Mouse (Mus musculus) neural tube, embryonic 11.5 days (tissue): ENCODE data around the gene Fbxl20. TPM values are rescaled to one million over a fixed set of nuclear protein-coding genes. Genes with fewer than 3 reads are reported as not detected.

ENCODE experiments used
- ATAC-seq: fragments of 200-750 bp; cut with Nextera tagmentation; 2 replicates; pipeline ENCODE4 v1.8.0; 2017; ENCODE audit warnings: moderate number of reproducible peaks, mild to moderate bottlenecking, moderate TSS enrichment, moderate library complexity; ENCODE audit not compliant: insufficient read depth, low FRiP score, low TSS enrichment
- DNase-seq: peaks from one replicate; pipeline ENCODE4 v3.0.0-alpha.2; 2015; ENCODE audit warnings: low spot score
- H3K27ac ChIP-seq: fragments of 300-500 bp; sonication (generic); 2 replicates; pipeline ENCODE4 v1.5.1; 2014; ENCODE audit warnings: low read depth, mild to moderate bottlenecking, low read length
- H3K27me3 ChIP-seq: fragments of 300-500 bp; sonication (generic); 2 replicates; pipeline ENCODE4 v1.6.1; 2014; ENCODE audit warnings: mild to moderate bottlenecking, low read length, mixed read lengths; ENCODE audit not compliant: control insufficient read depth, insufficient read depth
- H3K36me3 ChIP-seq: fragments of 300-500 bp; sonication (generic); 2 replicates; pipeline ENCODE4 v1.6.1; 2014; ENCODE audit warnings: mild to moderate bottlenecking, low read length, moderate library complexity, mixed read lengths; ENCODE audit not compliant: control insufficient read depth, insufficient read depth
- H3K4me1 ChIP-seq: fragments of 300-500 bp; sonication (generic); 2 replicates; pipeline ENCODE4 v1.6.1; 2014; ENCODE audit warnings: low read length, mixed read lengths; ENCODE audit not compliant: control insufficient read depth, insufficient read depth
- H3K4me2 ChIP-seq: fragments of 300-500 bp; sonication (generic); 2 replicates; pipeline ENCODE4 v1.6.1; 2014; ENCODE audit warnings: low read depth, mild to moderate bottlenecking, moderate library complexity
- H3K4me3 ChIP-seq: fragments of 300-500 bp; sonication (generic); 2 replicates; pipeline ENCODE4 v1.5.1; 2014; ENCODE audit warnings: low read depth, low read length
- H3K9ac ChIP-seq: fragments of 300-500 bp; sonication (generic); 2 replicates; pipeline ENCODE4 v1.6.1; 2014; ENCODE audit warnings: mild to moderate bottlenecking, low read length
- H3K9me3 ChIP-seq: fragments of 300-500 bp; sonication (generic); 2 replicates; pipeline ENCODE4 v1.6.1; 2016; ENCODE audit warnings: low read length; ENCODE audit not compliant: control insufficient read depth
- WGBS: fragments of 180-500 bp; shearing (Covaris S2); extraction: QIAGEN DNeasy Blood & Tissue Kit; methylation state at CpG from one replicate; pipeline ENCODE4 v1.1.7; 2014; 5-methylcytosine and 5-hydroxymethylcytosine counted together
- polyA plus RNA-seq: library from polyadenylated mRNA; unstranded; fragments of >200 nt; fragmentation: Nextera tagmentation; extraction: Ambion mirVana; gene quantifications from 2 replicates; pipeline ENCODE4 v1.2.1, GENCODE M21; 2014

Fbxl20 gene
- polyA plus RNA-seq, 1 experiment from 2014 or later: 24.1 TPM

DNA sequence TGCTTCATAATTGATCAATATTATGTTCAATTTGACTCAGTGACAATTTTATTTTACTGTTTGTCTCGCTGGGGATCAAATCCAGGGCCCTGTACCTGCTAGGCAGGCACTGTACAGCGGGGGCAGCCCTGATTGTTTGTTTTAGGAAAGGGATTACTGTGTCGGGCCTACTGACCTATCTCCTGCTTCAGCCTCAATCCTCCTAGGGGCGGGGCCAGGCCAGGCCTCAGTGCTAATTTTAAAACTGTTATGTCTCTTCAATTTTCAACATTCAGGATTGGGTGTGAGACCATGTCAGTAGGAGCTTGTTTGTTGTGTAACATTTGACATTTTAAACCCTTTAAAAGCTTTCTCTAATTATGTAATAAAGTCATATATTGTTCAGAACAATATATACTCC is 36.7 kb downstream of the Fbxl20 start:
- Histone ChIP-seq H3K9ac (no peak overlapping the region), H3K4me1 (no peaks in the 10 kb centered on the region), H3K36me3 (peaks cover 3% of the 10 kb centered on the region; the same call in 1 of the 2 replicates), H3K27ac (no peak overlapping the region), H3K4me3 (no peak overlapping the region), H3K27me3 (no peaks in the 10 kb centered on the region), H3K4me2 (no peak overlapping the region), H3K9me3 (no peaks in the 10 kb centered on the region)
- no peak for DNase-seq
- no peak for ATAC-seq
- WGBS: 77% methylated on average over 4 of the region's 4 CpGs

DNA sequence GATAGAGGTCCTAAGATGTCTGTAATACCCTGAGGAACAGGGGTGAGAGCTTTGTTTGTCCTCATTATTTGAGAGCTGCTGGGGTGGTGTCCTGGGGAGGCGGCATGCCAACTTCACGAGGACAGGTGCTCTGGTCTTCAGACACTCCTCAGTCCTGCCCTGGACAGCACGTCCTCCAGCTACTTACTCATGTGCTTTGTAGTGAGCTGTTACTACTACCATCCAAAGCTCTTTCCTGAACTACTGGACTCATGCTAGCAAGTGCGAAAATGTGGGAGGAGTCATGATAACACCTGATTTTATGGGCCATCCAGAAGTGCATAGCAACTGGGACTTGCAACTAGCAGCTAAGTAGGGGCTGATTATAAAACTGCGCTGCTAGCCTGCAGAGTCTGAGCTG is 40.5 kb downstream of the Fbxl20 start:
- 85% methylated on average over 5 of the region's 5 CpGs for WGBS
- Histone ChIP-seq H3K27ac (no peak overlapping the region), H3K4me2 (no peak overlapping the region), H3K27me3 (no peaks in the 10 kb centered on the region), H3K9ac (no peak overlapping the region), H3K36me3 (peaks cover 3% of the 10 kb centered on the region; the same call in 1 of the 2 replicates), H3K4me1 (no peaks in the 10 kb centered on the region), H3K4me3 (no peak overlapping the region), H3K9me3 (no peaks in the 10 kb centered on the region)
- ATAC-seq (no peak), DNase-seq (no peak)

DNA sequence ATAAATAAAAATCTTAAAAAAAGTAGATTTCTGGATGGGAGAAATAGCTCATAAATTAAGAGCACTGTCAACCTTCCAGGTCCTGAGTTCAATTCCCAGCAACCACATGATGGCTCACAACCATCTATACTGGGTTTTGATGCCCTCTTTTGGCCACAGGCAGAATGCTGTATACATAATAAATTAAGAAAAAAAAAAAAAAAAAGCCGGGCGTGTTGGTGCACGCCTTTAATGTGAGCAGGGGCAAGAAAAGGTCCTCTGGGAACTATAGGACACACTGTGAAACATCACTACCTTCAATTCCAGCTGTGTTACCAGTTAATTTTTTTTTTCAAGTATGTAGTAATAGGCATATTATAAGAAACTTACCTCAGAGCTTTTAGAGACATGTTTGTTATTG is 48.9 kb downstream of the Fbxl20 start:
- no peak for ATAC-seq
- Histone ChIP-seq H3K4me2 (no peak overlapping the region), H3K4me1 (no peaks in the 10 kb centered on the region), H3K36me3 (peaks cover 7% of the 10 kb centered on the region; the same call in 1 of the 2 replicates), H3K9ac (no peak overlapping the region), H3K9me3 (no peaks in the 10 kb centered on the region), H3K27ac (no peak overlapping the region), H3K27me3 (no peaks in the 10 kb centered on the region), H3K4me3 (no peak overlapping the region)
- DNase-seq: no peak
- 92% methylated on average over 3 of the region's 3 CpGs for WGBS

- Histone ChIP-seq H3K9me3 (no peaks in the 10 kb centered on the region), H3K9ac (no peak overlapping the region), H3K4me1 (no peaks in the 10 kb centered on the region), H3K4me2 (no peak overlapping the region), H3K4me3 (no peak overlapping the region), H3K36me3 (peaks cover 4% of the 10 kb centered on the region), H3K27me3 (no peaks in the 10 kb centered on the region), H3K27ac (no peak overlapping the region)
- 92% methylated on average over 9 of the region's 9 CpGs for WGBS
- ATAC-seq: no peak
- DNase-seq: no peak
Measured at GRCm38 (mm10) chr11:98090583-98090982, 59.6 kb downstream of the Fbxl20 start.

DNA sequence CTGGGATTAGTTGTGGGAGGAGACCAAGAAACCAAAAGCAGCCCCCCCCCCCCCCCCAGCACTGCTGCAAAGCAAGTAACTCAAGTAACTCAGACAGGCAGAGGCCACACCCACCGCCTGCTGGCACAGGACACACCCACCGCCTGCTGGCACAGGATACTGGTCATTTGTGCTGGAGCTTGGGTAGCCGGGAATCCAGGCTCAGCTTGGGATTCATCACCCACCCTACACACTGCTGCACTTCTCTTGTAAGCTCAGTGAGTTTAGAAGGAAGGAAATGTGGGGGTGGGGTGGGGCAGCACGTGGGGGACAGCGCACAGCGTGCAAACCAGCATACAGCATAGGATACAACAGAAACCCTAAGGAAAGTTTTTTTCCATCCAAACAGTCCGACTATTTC is 62.0 kb downstream of the Fbxl20 start:
- 55% methylated on average over 7 of the region's 7 CpGs for WGBS
- H3K4me2 ChIP-seq: no peak overlapping the region
- H3K4me1 ChIP-seq: no peaks in the 10 kb centered on the region
- ATAC-seq: no peak
- H3K36me3 ChIP-seq: peaks cover 4% of the 10 kb centered on the region
- DNase-seq: no peak
- no peaks in the 10 kb centered on the region for H3K27me3 ChIP-seq
- H3K4me3 ChIP-seq: no peak overlapping the region
- H3K27ac ChIP-seq: no peak overlapping the region
- no peaks in the 10 kb centered on the region for H3K9me3 ChIP-seq
- no peak overlapping the region for H3K9ac ChIP-seq

DNA sequence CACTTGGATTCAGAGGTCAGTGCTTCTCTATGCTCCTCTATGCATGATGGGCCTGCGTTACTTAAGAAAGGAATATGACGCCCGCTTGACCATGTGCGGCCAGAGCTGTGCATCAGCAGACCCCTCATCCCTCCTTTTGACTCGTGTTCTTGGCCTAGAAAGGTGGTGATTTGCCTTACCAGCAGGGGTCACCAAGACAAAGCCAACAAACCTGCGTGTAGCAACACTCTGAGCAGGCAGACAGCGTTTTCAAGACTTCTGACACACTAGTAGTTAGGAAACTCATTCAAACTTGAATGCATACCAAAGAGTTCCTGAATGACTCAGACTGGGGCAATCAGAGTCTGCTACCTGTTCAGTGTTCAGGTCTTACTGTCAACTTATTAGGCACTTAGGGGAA is 63.6 kb downstream of the Fbxl20 start:
- Histone ChIP-seq H3K36me3 (peaks cover 4% of the 10 kb centered on the region), H3K27me3 (no peaks in the 10 kb centered on the region), H3K4me3 (no peak overlapping the region), H3K4me1 (no peaks in the 10 kb centered on the region), H3K27ac (no peak overlapping the region), H3K9ac (no peak overlapping the region), H3K9me3 (no peaks in the 10 kb centered on the region), H3K4me2 (no peak overlapping the region)
- ATAC-seq (no peak), DNase-seq (no peak)
- 73% methylated on average over 7 of the region's 7 CpGs for WGBS

DNA sequence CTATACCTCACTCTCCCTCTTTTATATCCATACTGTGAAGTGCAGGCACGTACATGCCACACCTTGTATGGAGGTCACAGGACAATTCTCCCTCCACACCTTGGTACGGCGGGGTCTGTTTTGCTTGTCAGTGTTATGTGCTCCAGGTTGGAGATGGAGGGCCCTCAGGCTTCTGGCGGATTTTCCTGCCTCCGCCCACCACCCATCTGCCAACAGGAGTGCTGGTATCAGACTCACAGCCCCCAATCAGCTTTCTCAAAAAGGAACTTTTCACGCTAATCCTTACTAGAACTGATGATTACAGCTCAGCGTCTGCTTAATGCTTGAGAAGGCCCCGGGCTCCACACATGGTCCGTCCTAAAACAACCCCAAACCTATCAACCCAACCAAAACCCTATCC is 64.1 kb downstream of the Fbxl20 start:
- no peak overlapping the region for H3K27ac ChIP-seq
- peaks cover 4% of the 10 kb centered on the region for H3K36me3 ChIP-seq
- WGBS: 95% methylated on average over 9 of the region's 9 CpGs

DNA sequence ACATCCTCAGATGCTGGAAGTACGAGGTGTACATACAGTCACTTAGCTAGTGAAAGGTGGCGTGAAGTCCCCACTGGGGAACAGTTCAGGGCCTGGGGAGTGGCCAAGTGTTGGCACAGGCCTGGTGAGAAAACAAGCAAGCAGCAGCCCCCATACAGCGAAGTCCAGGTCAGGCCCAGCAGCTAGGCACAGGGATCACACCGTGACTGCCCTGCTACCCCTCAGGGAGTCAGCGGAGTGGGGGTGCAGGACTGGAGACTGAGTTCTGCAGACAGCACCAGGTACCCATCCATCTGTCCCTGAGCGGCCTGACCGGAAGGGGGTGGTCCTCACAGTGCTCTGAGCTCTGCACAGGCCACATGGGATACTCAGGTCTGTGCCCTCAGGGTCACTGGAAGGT is 67.5 kb downstream of the Fbxl20 start:
- WGBS: 79% methylated on average over 7 of the region's 7 CpGs
- Histone ChIP-seq H3K4me1 (no peaks in the 10 kb centered on the region), H3K27me3 (no peaks in the 10 kb centered on the region), H3K9me3 (no peaks in the 10 kb centered on the region), H3K9ac (no peak overlapping the region), H3K4me3 (no peak overlapping the region), H3K4me2 (no peak overlapping the region), H3K27ac (no peak overlapping the region), H3K36me3 (no peaks in the 10 kb centered on the region; the same call in 1 of the 2 replicates)
- ATAC-seq (no peak), DNase-seq (no peak)

More for the DNA sequence above, 64.1 kb downstream of the Fbxl20 start:
- Histone ChIP-seq H3K9me3 (no peaks in the 10 kb centered on the region), H3K4me3 (no peak overlapping the region), H3K4me1 (no peaks in the 10 kb centered on the region), H3K9ac (no peak overlapping the region), H3K4me2 (no peak overlapping the region), H3K27me3 (no peaks in the 10 kb centered on the region)
- no peak for ATAC-seq
- no peak for DNase-seq

- 85% methylated on average over 6 of the region's 6 CpGs for WGBS
- Histone ChIP-seq H3K27me3 (no peaks in the 10 kb centered on the region), H3K9me3 (no peaks in the 10 kb centered on the region), H3K27ac (no peak overlapping the region), H3K4me3 (no peak overlapping the region), H3K4me2 (no peak overlapping the region), H3K4me1 (no peaks in the 10 kb centered on the region), H3K9ac (no peak overlapping the region), H3K36me3 (no peaks in the 10 kb centered on the region; the same call in 1 of the 2 replicates)
- no peak for DNase-seq
- ATAC-seq: no peak
Measured at GRCm38 (mm10) chr11:98080450-98080849, 69.8 kb downstream of the Fbxl20 start.
